Mouse (Mus musculus) forebrain, embryonic 14.5 days (tissue): Measurements from ENCODE around the gene Abcg1. TPM values are rescaled to one million over a fixed set of nuclear protein-coding genes. Genes with fewer than 3 reads are reported as not detected.

Source experiments
- ATAC-seq: fragments of 200-750 bp; cut with Nextera tagmentation; 2 replicates; pipeline ENCODE4 v1.8.0; 2017; ENCODE audit warnings: mild to moderate bottlenecking, moderate library complexity
- DNase-seq: peaks from one replicate; pipeline ENCODE4 v3.0.0-alpha.2; 2015; ENCODE audit warnings: low spot score
- H3K27ac ChIP-seq: fragments of 300-500 bp; sonication (generic); 2 replicates; pipeline ENCODE4 v1.5.1; 2014; ENCODE audit warnings: low read depth, mild to moderate bottlenecking, control low read depth, low read length, moderate library complexity
- H3K27me3 ChIP-seq: fragments of 300-500 bp; sonication (generic); replicated peaks from 2 replicates; pipeline ENCODE4 v1.6.1; 2014; ENCODE audit warnings: low read length, control low read depth, mixed read lengths; ENCODE audit not compliant: control insufficient read depth, insufficient read depth
- H3K36me3 ChIP-seq: fragments of 300-500 bp; sonication (generic); 2 replicates; pipeline ENCODE4 v1.6.1; 2014; ENCODE audit warnings: low read length, control low read depth; ENCODE audit not compliant: control insufficient read depth, insufficient read depth
- H3K4me1 ChIP-seq: fragments of 300-500 bp; sonication (generic); 2 replicates; pipeline ENCODE4 v1.6.1; 2014; ENCODE audit warnings: antibody characterized with exemption, low read length, control low read depth; ENCODE audit not compliant: control insufficient read depth, insufficient read depth
- H3K4me2 ChIP-seq: fragments of 300-500 bp; sonication (generic); 2 replicates; pipeline ENCODE4 v1.6.1; 2014; ENCODE audit warnings: mild to moderate bottlenecking, control low read depth, low read length
- H3K4me3 ChIP-seq: fragments of 300-500 bp; sonication (generic); 2 replicates; pipeline ENCODE4 v1.5.1; 2014; ENCODE audit warnings: low read depth, low read length, control low read depth
- H3K9ac ChIP-seq: fragments of 300-500 bp; sonication (generic); 2 replicates; pipeline ENCODE4 v1.6.1; 2014; ENCODE audit warnings: mild to moderate bottlenecking, low read length, control low read depth, moderate library complexity
- H3K9me3 ChIP-seq: fragments of 300-500 bp; sonication (generic); replicated peaks from 2 replicates; pipeline ENCODE4 v1.6.1; 2016; ENCODE audit warnings: low read length, control low read depth, mixed read lengths; ENCODE audit not compliant: control insufficient read depth
- WGBS: fragments of 180-500 bp; shearing (Covaris S2); extraction: QIAGEN DNeasy Blood & Tissue Kit; methylation state at CpG from one replicate; pipeline ENCODE4 v1.1.7; 2014; 5-methylcytosine and 5-hydroxymethylcytosine counted together
- polyA plus RNA-seq: library from polyadenylated mRNA; unstranded; fragments of >200 nt; fragmentation: Nextera tagmentation; extraction: Ambion mirVana; gene quantifications from 2 replicates; pipeline ENCODE4 v1.2.1, GENCODE M21; 2014

Gene Abcg1
- polyA plus RNA-seq, 1 experiment from 2014 or later: 16.8 TPM

GRCm38 (mm10) chr17:31095570-31095969 lies 38.1 kb downstream of the Abcg1 start:
- ATAC-seq: no peak
- H3K4me1 ChIP-seq: peaks cover 6% of the 10 kb centered on the region
- no peak for DNase-seq
- no peak overlapping the region for H3K27ac ChIP-seq
- H3K9ac ChIP-seq: no peak overlapping the region
- H3K36me3 ChIP-seq: peaks cover 9% of the 10 kb centered on the region; the same call in 1 of the 2 replicates
- H3K27me3 ChIP-seq: no peaks in the 10 kb centered on the region
- H3K4me2 ChIP-seq: no peak overlapping the region
- WGBS: 84% methylated on average over 7 of the region's 7 CpGs
- H3K4me3 ChIP-seq: no peak overlapping the region
- H3K9me3 ChIP-seq: no peaks in the 10 kb centered on the region

- no peak overlapping the region for H3K4me2 ChIP-seq
- no peaks in the 10 kb centered on the region for H3K27me3 ChIP-seq
- no peaks in the 10 kb centered on the region for H3K4me1 ChIP-seq
- no peak overlapping the region for H3K4me3 ChIP-seq
- no peak overlapping the region for H3K27ac ChIP-seq
- no peak for DNase-seq
- no peak for ATAC-seq
- no peaks in the 10 kb centered on the region for H3K9me3 ChIP-seq
- peaks cover 9% of the 10 kb centered on the region; the same call in 1 of the 2 replicates for H3K36me3 ChIP-seq
- WGBS: 94% methylated on average over 2 of the region's 2 CpGs
- H3K9ac ChIP-seq: no peak overlapping the region
Observed at GRCm38 (mm10) chr17:31096893-31097292, 39.4 kb downstream of the Abcg1 start.

GRCm38 (mm10) chr17:31098788-31099187 lies 41.3 kb downstream of the Abcg1 start:
- DNase-seq: no peak
- Histone ChIP-seq H3K9ac (no peak overlapping the region), H3K4me3 (no peak overlapping the region), H3K4me2 (no peak overlapping the region), H3K9me3 (no peaks in the 10 kb centered on the region), H3K27me3 (no peaks in the 10 kb centered on the region), H3K4me1 (no peaks in the 10 kb centered on the region), H3K27ac (no peak overlapping the region), H3K36me3 (0 out of 2 replicates have a peak, but pooled peaks cover 9% of the 10 kb centered on the region)
- no peak for ATAC-seq
- 90% methylated on average over 5 of the region's 5 CpGs for WGBS

- no peak overlapping the region for H3K27ac ChIP-seq
- DNase-seq (no peak), ATAC-seq (no peak)
- no peaks in the 10 kb centered on the region for H3K27me3 ChIP-seq
- 90% methylated on average over 8 of the region's 8 CpGs for WGBS
- no peaks in the 10 kb centered on the region for H3K9me3 ChIP-seq
- H3K36me3 ChIP-seq: peaks cover 11% of the 10 kb centered on the region; the same call in 1 of the 2 replicates
- no peaks in the 10 kb centered on the region for H3K4me1 ChIP-seq
- no peak overlapping the region for H3K9ac ChIP-seq
- H3K4me3 ChIP-seq: no peak overlapping the region
- H3K4me2 ChIP-seq: no peak overlapping the region
Observed at GRCm38 (mm10) chr17:31103007-31103570, 45.6 kb downstream of the Abcg1 start.

- Histone ChIP-seq H3K27me3 (no peaks in the 10 kb centered on the region), H3K36me3 (peaks cover 16% of the 10 kb centered on the region), H3K4me3 (no peak overlapping the region), H3K9ac (no peak overlapping the region), H3K4me1 (no peaks in the 10 kb centered on the region), H3K4me2 (no peak overlapping the region), H3K27ac (no peak overlapping the region), H3K9me3 (no peaks in the 10 kb centered on the region)
- ATAC-seq: no peak
- DNase-seq: no peak
- 86% methylated on average over 8 of the region's 8 CpGs for WGBS
Observed at GRCm38 (mm10) chr17:31103823-31104222, 46.3 kb downstream of the Abcg1 start.

- DNase-seq (no peak), ATAC-seq (no peak)
- Histone ChIP-seq H3K4me2 (no peak overlapping the region), H3K4me3 (no peak overlapping the region), H3K27ac (no peak overlapping the region), H3K9ac (no peak overlapping the region), H3K36me3 (peaks cover 49% of the 10 kb centered on the region), H3K4me1 (no peaks in the 10 kb centered on the region), H3K9me3 (no peaks in the 10 kb centered on the region), H3K27me3 (no peaks in the 10 kb centered on the region)
- WGBS: 88% methylated on average over 15 of the region's 15 CpGs
Observed at GRCm38 (mm10) chr17:31108388-31108787, 50.9 kb downstream of the Abcg1 start.

- Histone ChIP-seq H3K27me3 (no peaks in the 10 kb centered on the region), H3K27ac (no peak overlapping the region; the same call in 1 of the 2 replicates), H3K4me1 (no peaks in the 10 kb centered on the region), H3K9me3 (no peaks in the 10 kb centered on the region), H3K4me2 (no peak overlapping the region), H3K9ac (no peak overlapping the region), H3K36me3 (peaks cover 64% of the 10 kb centered on the region), H3K4me3 (no peak overlapping the region)
- ATAC-seq: no peak
- DNase-seq: no peak
- whole genome bisulfite sequencing: 18% methylated on average over 9 of the region's 9 CpGs
Observed at GRCm38 (mm10) chr17:31113191-31113856, 55.8 kb downstream of the Abcg1 start.

- no peak for ATAC-seq
Observed at GRCm38 (mm10) chr17:31116063-31116462, 58.6 kb downstream of the Abcg1 start.

GRCm38 (mm10) chr17:31117946-31118345 lies 60.5 kb downstream of the Abcg1 start:
- no peak overlapping the region for H3K27ac ChIP-seq
- no peak for ATAC-seq
- H3K9me3 ChIP-seq: no peaks in the 10 kb centered on the region
- no peaks in the 10 kb centered on the region for H3K27me3 ChIP-seq
- H3K4me3 ChIP-seq: no peak overlapping the region
- WGBS: 90% methylated on average over 5 of the region's 5 CpGs
- DNase-seq: no peak
- no peak overlapping the region for H3K9ac ChIP-seq
- H3K4me2 ChIP-seq: no peak overlapping the region
- H3K36me3 ChIP-seq: peaks cover 21% of the 10 kb centered on the region
- no peaks in the 10 kb centered on the region for H3K4me1 ChIP-seq

More at GRCm38 (mm10) chr17:31116063-31116462, 58.6 kb downstream of the Abcg1 start:
- WGBS: 74% methylated on average over 6 of the region's 6 CpGs
- Histone ChIP-seq H3K4me3 (no peak overlapping the region), H3K4me1 (no peaks in the 10 kb centered on the region), H3K36me3 (peaks cover 39% of the 10 kb centered on the region), H3K9me3 (no peaks in the 10 kb centered on the region), H3K27me3 (no peaks in the 10 kb centered on the region), H3K9ac (no peak overlapping the region), H3K4me2 (no peak overlapping the region), H3K27ac (no peak overlapping the region)
- DNase-seq: no peak
